Comparison of ENCODE assay signal across 15 mouse cellular contexts in genomic region chr5:111943337-111944162, GRCm38 (mm10).
DNase-seq lines count a peak whose midpoint lies in the region; ATAC-seq lines count a peak whose summit lies in the region.
"Had no signal": no experiment of that assay in that cellular context is flagged by ENCODE, and none has a peak within 500 bp of the region (broad histone marks: within the 10 kb centered on the region; RNA-seq: fewer than 3 reads in every experiment).

No protein-coding gene starts in this region.

- no peaks in the 10 kb centered on the region for H3K9me3 ChIP-seq in embryonic facial prominence, embryonic 12.5 days
- no peaks in the 10 kb centered on the region for H3K9me3 ChIP-seq in embryonic facial prominence, embryonic 10.5 days
- H3K9me3 ChIP-seq in hindbrain, embryonic 12.5 days (replicated peaks): no peaks in the 10 kb centered on the region
- no peaks in the 10 kb centered on the region for H3K9me3 ChIP-seq in midbrain, embryonic 10.5 days (replicated peaks)
- no peaks in the 10 kb centered on the region for H3K9me3 ChIP-seq in neural tube, embryonic 14.5 days (ENCODE audit: control insufficient read depth, low read length)

- peaks cover 13% of the 10 kb centered on the region; the same call in 1 of the 2 replicates for H3K4me1 ChIP-seq in embryonic facial prominence, embryonic 12.5 days
- peaks cover 19% of the 10 kb centered on the region for H3K4me1 ChIP-seq in embryonic facial prominence, embryonic 10.5 days
- H3K4me1 ChIP-seq in hindbrain, embryonic 12.5 days: peaks cover 41% of the 10 kb centered on the region
- peaks cover 30% of the 10 kb centered on the region for H3K4me1 ChIP-seq in midbrain, embryonic 10.5 days
- peaks cover 13% of the 10 kb centered on the region for H3K4me1 ChIP-seq in neural tube, embryonic 14.5 days (ENCODE audit: control insufficient read depth, insufficient read depth, low read length)

- no peak overlapping the region for H3K9ac ChIP-seq in embryonic facial prominence, embryonic 12.5 days
- no peak overlapping the region for H3K9ac ChIP-seq in hindbrain, embryonic 12.5 days
- H3K9ac ChIP-seq in neural tube, embryonic 14.5 days (replicated peaks; ENCODE audit: low read depth, low read length): no peak overlapping the region

- no peak overlapping the region for H3K4me2 ChIP-seq in embryonic facial prominence, embryonic 12.5 days (replicated peaks)
- no peak overlapping the region; the same call in 1 of the 2 replicates for H3K4me2 ChIP-seq in hindbrain, embryonic 12.5 days (replicated peaks)
- no peak overlapping the region for H3K4me2 ChIP-seq in neural tube, embryonic 14.5 days (ENCODE audit: low read depth, low read length)

- no peak overlapping the region for H3K4me3 ChIP-seq in embryonic facial prominence, embryonic 12.5 days
- H3K4me3 ChIP-seq in embryonic facial prominence, embryonic 10.5 days: no peak overlapping the region
- H3K4me3 ChIP-seq in hindbrain, embryonic 12.5 days: no peak overlapping the region
- H3K4me3 ChIP-seq in midbrain, embryonic 10.5 days: no peak overlapping the region
- H3K4me3 ChIP-seq in neural tube, embryonic 14.5 days (ENCODE audit: low read depth, low read length): no peak overlapping the region
- H3K4me3 ChIP-seq: gastrocnemius, adult 2 months; layer of hippocampus, adult 2 months had no signal

- DNase-seq in embryonic facial prominence, embryonic 10.5 days (ENCODE audit: low spot score): no peak
- no peak for DNase-seq in midbrain, embryonic 10.5 days (ENCODE audit: low spot score)
- DNase-seq in lung, postnatal 36 days: no peak
- DNase-seq in ovary, postnatal 14 days (ENCODE audit: low spot score): no peak
- DNase-seq in cerebellum, postnatal 10 days: no peak
- DNase-seq: cerebellum, adult 8-10 months; gastrocnemius, adult 2 months; kidney, adult 9 months; lung, adult 18-20 months; right cerebral cortex, postnatal 14 days; thymus, postnatal 14 days had no signal

- 62% methylated on average over 21 of the region's 21 CpGs for WGBS in embryonic facial prominence, embryonic 12.5 days
- WGBS in embryonic facial prominence, embryonic 10.5 days: 70% methylated on average over 21 of the region's 21 CpGs
- 49% methylated on average over 21 of the region's 21 CpGs for WGBS in hindbrain, embryonic 12.5 days
- 68% methylated on average over 21 of the region's 21 CpGs for WGBS in midbrain, embryonic 10.5 days
- 37% methylated on average over 21 of the region's 21 CpGs for WGBS in neural tube, embryonic 14.5 days

- no peak for ATAC-seq in embryonic facial prominence, embryonic 12.5 days (ENCODE audit: insufficient number of reproducible peaks, insufficient read depth, low FRiP score, low TSS enrichment)
- 0 out of 2 replicates have a peak, but pooled peaks have one; percentile 7 for ATAC-seq in hindbrain, embryonic 12.5 days (ENCODE audit: low FRiP score)
- no peak for ATAC-seq in neural tube, embryonic 14.5 days (ENCODE audit: low read depth)

- H3K27ac ChIP-seq in embryonic facial prominence, embryonic 12.5 days: 0 out of 2 replicates have a peak overlapping the region, but pooled peaks have one; percentile 17
- H3K27ac ChIP-seq in embryonic facial prominence, embryonic 10.5 days (replicated peaks): no peak overlapping the region
- H3K27ac ChIP-seq in hindbrain, embryonic 12.5 days: peak overlapping the region; percentile 93
- peak overlapping the region; percentile 57 for H3K27ac ChIP-seq in midbrain, embryonic 10.5 days (replicated peaks)
- peak overlapping the region; percentile 49; the same call in 1 of the 2 replicates for H3K27ac ChIP-seq in neural tube, embryonic 14.5 days (ENCODE audit: low read depth, low read length)
- H3K27ac ChIP-seq: gastrocnemius, adult 2 months; layer of hippocampus, adult 2 months had no signal

- H3K27me3 ChIP-seq in embryonic facial prominence, embryonic 12.5 days: no peaks in the 10 kb centered on the region
- H3K27me3 ChIP-seq in embryonic facial prominence, embryonic 10.5 days (replicated peaks; ENCODE audit: low read depth, poor library complexity, severe bottlenecking): peaks cover 29% of the 10 kb centered on the region
- H3K27me3 ChIP-seq in hindbrain, embryonic 12.5 days: no peaks in the 10 kb centered on the region
- H3K27me3 ChIP-seq in midbrain, embryonic 10.5 days (ENCODE audit: low read depth, poor library complexity, severe bottlenecking): peaks cover 34% of the 10 kb centered on the region
- no peaks in the 10 kb centered on the region for H3K27me3 ChIP-seq in neural tube, embryonic 14.5 days (ENCODE audit: control insufficient read depth, insufficient read depth, low read length)

- H3K36me3 ChIP-seq in embryonic facial prominence, embryonic 12.5 days: no peaks in the 10 kb centered on the region
- no peaks in the 10 kb centered on the region for H3K36me3 ChIP-seq in embryonic facial prominence, embryonic 10.5 days (replicated peaks)
- H3K36me3 ChIP-seq in hindbrain, embryonic 12.5 days: no peaks in the 10 kb centered on the region
- H3K36me3 ChIP-seq in midbrain, embryonic 10.5 days: no peaks in the 10 kb centered on the region
- no peaks in the 10 kb centered on the region for H3K36me3 ChIP-seq in neural tube, embryonic 14.5 days (ENCODE audit: control insufficient read depth, insufficient read depth, low read length)
